Mouse (Mus musculus): Measurements from ENCODE around the gene Cds1. TPM values are rescaled to one million over a fixed set of nuclear protein-coding genes. Genes with fewer than 3 reads are reported as not detected.

The Cds1 gene
- polyA plus RNA-seq, 1 experiment from 2014 or later, result 8.4 TPM

GRCm38 (mm10) chr5:101866722-101867121 is 101.8 kb downstream of the Cds1 start:
- H3K27ac ChIP-seq (ENCODE audit: low read depth, low read length), result no peak overlapping the region
- no peaks in the 10 kb centered on the region for H3K9me3 ChIP-seq (ENCODE audit: control insufficient read depth, low read length)
- H3K4me2 ChIP-seq (ENCODE audit: low read length), result no peak overlapping the region
- no peak for ATAC-seq
- no peaks in the 10 kb centered on the region for H3K4me1 ChIP-seq (ENCODE audit: control insufficient read depth, insufficient read depth, low read depth, low read length)
- no peaks in the 10 kb centered on the region for H3K27me3 ChIP-seq (replicated peaks; ENCODE audit: control insufficient read depth, insufficient read depth, low read length)
- no peak overlapping the region for H3K4me3 ChIP-seq (ENCODE audit: low read length)
- H3K36me3 ChIP-seq (ENCODE audit: control insufficient read depth, insufficient read depth, low read length), result peaks cover 58% of the 10 kb centered on the region
- 80% methylated on average over 2 of the region's 2 CpGs for WGBS
- H3K9ac ChIP-seq (ENCODE audit: low read depth, low read length), result no peak overlapping the region

Other genes starting within 250 kb of the Cds1 start
- 3.8 and 5.1 TPM in 2 replicates for gene Nkx6-1, start 100.1 kb upstream of the Cds1 start, polyA plus RNA-seq (2015; fragmentation: Nextera tagmentation; extraction: Ambion mirVana)